Mouse (Mus musculus) ES-Bruce4 (cell line): ENCODE data around the gene Auts2.

Experiments
- CTCF ChIP-seq: IDR thresholded peaks from one replicate; pipeline ENCODE4 v1.8.1; 2011; ENCODE audit warnings: low read depth, low read length
- EP300 ChIP-seq: IDR thresholded peaks from 2 replicates; pipeline ENCODE4 v1.6.1; 2011; ENCODE audit warnings: low read depth, low read length; ENCODE audit not compliant: insufficient read depth
- POLR2A ChIP-seq: IDR thresholded peaks from one replicate; pipeline ENCODE4 v1.8.1; 2011; ENCODE audit warnings: low read length; ENCODE audit not compliant: insufficient read depth

- TF ChIP-seq POLR2A (no peak), CTCF (no peak), EP300 (no peak)
These were observed 581.3 kb downstream of the Auts2 start for GRCm38 (mm10) chr5:131961859-131962258.
